8 mouse cellular contexts compared by ENCODE assay signal in the genomic region with DNA sequence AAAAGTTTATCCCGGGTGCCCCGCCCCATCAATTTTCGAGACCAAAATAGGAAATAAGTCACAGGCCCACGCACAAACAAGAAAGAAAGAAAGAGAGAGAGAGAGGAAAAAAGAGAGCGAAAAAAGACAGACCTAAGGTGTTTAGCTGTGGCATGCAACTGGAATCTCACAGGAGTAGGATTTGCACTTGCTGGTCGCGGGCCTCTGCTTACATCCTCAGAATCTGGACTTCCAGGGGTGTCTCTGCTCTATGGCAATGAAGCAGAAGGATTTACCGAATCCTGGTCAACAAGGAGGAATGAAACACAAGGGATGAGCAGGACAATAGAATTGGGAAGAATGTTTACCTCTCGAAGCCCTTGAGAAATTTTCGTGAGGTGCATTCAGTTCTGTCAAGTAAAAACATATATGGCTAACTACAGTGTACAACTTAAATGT. TPM values are rescaled to one million over a fixed set of nuclear protein-coding genes. Genes with fewer than 3 reads are reported as not detected.
A peak's percentile ranks its signal among the peaks of the same experiment; 100 is the strongest.
DNase-seq lines count a peak whose midpoint lies in the region; ATAC-seq and TF ChIP-seq lines count a peak whose summit lies in the region.

No protein-coding gene starts in this region.

- TF ChIP-seq CTCF in ES-Bruce4 (IDR thresholded peaks at IDR 0.05; ENCODE audit: low read depth, low read length) = no peak

- ATAC-seq in heart, embryonic 13.5 days (ENCODE audit: extremely low read depth, insufficient number of reproducible peaks, low FRiP score, low TSS enrichment) = no peak
- no peak for ATAC-seq in forebrain, embryonic 14.5 days

- peak overlapping the region; percentile 89 for H3K9ac ChIP-seq in heart, embryonic 13.5 days
- H3K9ac ChIP-seq in ES-Bruce4 (ENCODE audit: low read depth, poor library complexity, severe bottlenecking) = peak overlapping the region; percentile 97
- peak overlapping the region; percentile 90 for H3K9ac ChIP-seq in forebrain, embryonic 14.5 days (ENCODE audit: low read length)

- peaks cover 19% of the 10 kb centered on the region for H3K4me1 ChIP-seq in heart, embryonic 13.5 days
- no peaks in the 10 kb centered on the region for H3K4me1 ChIP-seq in ES-Bruce4 (ENCODE audit: control insufficient read depth, insufficient read depth, low read length)
- no peaks in the 10 kb centered on the region for H3K4me1 ChIP-seq in forebrain, embryonic 14.5 days (ENCODE audit: control insufficient read depth, insufficient read depth, low read length)

- 15% methylated on average over 10 of the region's 10 CpGs for WGBS in heart, embryonic 13.5 days
- WGBS in forebrain, embryonic 14.5 days = 11% methylated on average over 10 of the region's 10 CpGs
- 17% methylated on average over 9 of the region's 10 CpGs for WGBS in macrophage (ENCODE audit: missing documents)

- H3K4me3 ChIP-seq in heart, embryonic 13.5 days = peak overlapping the region; percentile 91
- H3K4me3 ChIP-seq in ES-Bruce4 (ENCODE audit: low read depth, low read length) (peak overlapping the region; percentile 96), macrophage (ENCODE audit: inconsistent target) (peak overlapping the region; percentile 81)
- H3K4me3 ChIP-seq in forebrain, embryonic 14.5 days (ENCODE audit: low read depth, low read length) = peak overlapping the region; percentile 78

- peak overlapping the region; percentile 92 for H3K4me2 ChIP-seq in heart, embryonic 13.5 days
- H3K4me2 ChIP-seq in forebrain, embryonic 14.5 days (ENCODE audit: low read length) = peak overlapping the region; percentile 63

- no peak for TF ChIP-seq EP300 in ES-Bruce4 (IDR thresholded peaks at IDR 0.05; ENCODE audit: insufficient read depth, low read depth, low read length)

- peak overlapping the region; percentile 93 for H3K27ac ChIP-seq in heart, embryonic 13.5 days (replicated peaks)
- peak overlapping the region; percentile 49 for H3K27ac ChIP-seq in ES-Bruce4 (ENCODE audit: insufficient read depth, low read length)
- H3K27ac ChIP-seq in forebrain, embryonic 14.5 days (ENCODE audit: low read depth, low read length) = peak overlapping the region; percentile 92; the same call in 1 of the 2 replicates
- peak overlapping the region; percentile 85 for H3K27ac ChIP-seq in macrophage

- H3K27me3 ChIP-seq in heart, embryonic 13.5 days (replicated peaks) = no peaks in the 10 kb centered on the region
- no peaks in the 10 kb centered on the region for H3K27me3 ChIP-seq in ES-Bruce4 (ENCODE audit: control insufficient read depth, insufficient read depth, low read length, poor library complexity, severe bottlenecking)
- H3K27me3 ChIP-seq in forebrain, embryonic 14.5 days (replicated peaks; ENCODE audit: control insufficient read depth, insufficient read depth, low read length) = no peaks in the 10 kb centered on the region

- H3K79me2 ChIP-seq in macrophage (ENCODE audit: inconsistent target) = peaks cover 10% of the 10 kb centered on the region; the same call in 1 of the 2 replicates

- TF ChIP-seq POLR2A in ES-Bruce4 (IDR thresholded peaks at IDR 0.05; ENCODE audit: insufficient read depth, low read length) = no peak

- H3K9me3 ChIP-seq in heart, embryonic 13.5 days = no peaks in the 10 kb centered on the region
- H3K9me3 ChIP-seq in ES-Bruce4 (replicated peaks; ENCODE audit: control insufficient read depth, insufficient read depth, low read length, poor library complexity, severe bottlenecking) = no peaks in the 10 kb centered on the region
- H3K9me3 ChIP-seq in forebrain, embryonic 14.5 days (replicated peaks; ENCODE audit: control insufficient read depth, low read length) = no peaks in the 10 kb centered on the region

- no peaks in the 10 kb centered on the region for H3K36me3 ChIP-seq in heart, embryonic 13.5 days
- no peaks in the 10 kb centered on the region for H3K36me3 ChIP-seq in ES-Bruce4 (ENCODE audit: control insufficient read depth, insufficient read depth, low read length, poor library complexity, severe bottlenecking)
- no peaks in the 10 kb centered on the region for H3K36me3 ChIP-seq in forebrain, embryonic 14.5 days (ENCODE audit: control insufficient read depth, insufficient read depth, low read length)
- H3K36me3 ChIP-seq in macrophage (ENCODE audit: inconsistent target) = no peaks in the 10 kb centered on the region

- DNase-seq in heart, adult 11 months = no peak
- DNase-seq in forebrain, embryonic 14.5 days (ENCODE audit: low spot score) = peak; percentile 15
- no peak for DNase-seq in right cerebral cortex, postnatal 25 days
- DNase-seq in thymus, adult 18-20 months = no peak
- DNase-seq in frontal cortex, postnatal 25 days (ENCODE audit: low spot score in 2 of 2) = no peak

RNA-seq across cellular contexts. Expression of gene Usp54, which starts 0.6 kb away (rescaled TPM):
- polyA plus RNA-seq in heart, embryonic 13.5 days (2015; fragmentation: Nextera tagmentation; extraction: Ambion mirVana) = 3.9 and 5.5 TPM in 2 replicates
- 21.4 and 22.3 TPM in 2 replicates for polyA plus RNA-seq in ES-Bruce4 (2011; ENCODE audit: insufficient read depth, insufficient read length, low read depth, missing spikeins)
- polyA plus RNA-seq in forebrain, embryonic 14.5 days (2014; fragmentation: Nextera tagmentation; extraction: Ambion mirVana) = 8.6 and 11.9 TPM in 2 replicates
- 10 to 100 TPM in 21 of 26 experiments, 1 to 10 TPM in 5; 8.4 to 19.6 (median 12.2) TPM for total RNA-seq in macrophage (2018; cell fraction: chromatin; rRNA removed)
- 1 to 10 TPM; 1.9 to 3.8 (median 2.7) TPM for total RNA-seq in macrophage (2018; cell fraction: cytosol; rRNA removed)
- total RNA-seq in macrophage (2018; cell fraction: nucleus; rRNA removed) = 10 to 100 TPM in 6 of 26 experiments, 1 to 10 TPM in 20; 3.9 to 13.7 (median 7.6) TPM
- polyA plus RNA-seq in macrophage (2018) = 2.2 to 2.9 TPM (median 2.5 TPM) in 3 replicates

RNA-seq across cellular contexts. Expression of gene Myoz1, which starts 14.9 kb away (rescaled TPM):
- polyA plus RNA-seq in heart, embryonic 13.5 days (2015; fragmentation: Nextera tagmentation; extraction: Ambion mirVana) = 14.3 and 19.2 TPM in 2 replicates
- not detected in 2 replicates for polyA plus RNA-seq in ES-Bruce4 (2011; ENCODE audit: insufficient read depth, insufficient read length, low read depth, missing spikeins)
- polyA plus RNA-seq in forebrain, embryonic 14.5 days (2014; fragmentation: Nextera tagmentation; extraction: Ambion mirVana) = 0.22 TPM in 1 of 2 replicates, not detected in the other
- total RNA-seq in macrophage (2018; cell fraction: chromatin; rRNA removed) = under 1 TPM in 1 of 26 experiments, not detected in 25; 0.79 TPM
- total RNA-seq in macrophage (2018; cell fraction: cytosol; rRNA removed) = 1 to 10 TPM in 5 of 26 experiments, under 1 TPM in 21; 0.29 to 1.3 (median 0.71) TPM
- 1 to 10 TPM in 4 of 26 experiments, under 1 TPM in 6, not detected in 16; 0.40 to 3.1 (median 0.87) TPM for total RNA-seq in macrophage (2018; cell fraction: nucleus; rRNA removed)
- 0.37 to 1.8 TPM (median 0.59 TPM) in 3 replicates for polyA plus RNA-seq in macrophage (2018)

RNA-seq across cellular contexts. Expression of gene Synpo2l, which starts 26.7 kb away (rescaled TPM):
- 131 and 134 TPM in 2 replicates for polyA plus RNA-seq in heart, embryonic 13.5 days (2015; fragmentation: Nextera tagmentation; extraction: Ambion mirVana)
- 6.1 and 7.0 TPM in 2 replicates for polyA plus RNA-seq in ES-Bruce4 (2011; ENCODE audit: insufficient read depth, insufficient read length, low read depth, missing spikeins)
- polyA plus RNA-seq in forebrain, embryonic 14.5 days (2014; fragmentation: Nextera tagmentation; extraction: Ambion mirVana) = 0.05 and 0.09 TPM in 2 replicates
- under 1 TPM in 2 of 26 experiments, not detected in 24; 0.24 to 0.27 TPM for total RNA-seq in macrophage (2018; cell fraction: chromatin; rRNA removed)
- total RNA-seq in macrophage (2018; cell fraction: cytosol; rRNA removed) = under 1 TPM in 12 of 26 experiments, not detected in 14; 0.03 to 0.06 (median 0.04) TPM
- under 1 TPM in 2 of 26 experiments, not detected in 24; 0.14 to 0.37 TPM for total RNA-seq in macrophage (2018; cell fraction: nucleus; rRNA removed)
- polyA plus RNA-seq in macrophage (2018) = not detected in 3 replicates

RNA-seq across cellular contexts. Expression of gene Sec24c, which starts 32.7 kb away (rescaled TPM):
- 68.8 and 69.5 TPM in 2 replicates for polyA plus RNA-seq in heart, embryonic 13.5 days (2015; fragmentation: Nextera tagmentation; extraction: Ambion mirVana)
- 133 and 140 TPM in 2 replicates for polyA plus RNA-seq in ES-Bruce4 (2011; ENCODE audit: insufficient read depth, insufficient read length, low read depth, missing spikeins)
- 64.9 and 75.4 TPM in 2 replicates for polyA plus RNA-seq in forebrain, embryonic 14.5 days (2014; fragmentation: Nextera tagmentation; extraction: Ambion mirVana)
- 100 to 1,000 TPM; 142 to 235 (median 175) TPM for total RNA-seq in macrophage (2018; cell fraction: chromatin; rRNA removed)
- total RNA-seq in macrophage (2018; cell fraction: cytosol; rRNA removed) = 10 to 100 TPM; 51.1 to 71.1 (median 61.4) TPM
- total RNA-seq in macrophage (2018; cell fraction: nucleus; rRNA removed) = 100 to 1,000 TPM in 10 of 26 experiments, 10 to 100 TPM in 16; 76.3 to 122 (median 96.9) TPM
- 43.0 to 56.3 TPM (median 51.3 TPM) in 3 replicates for polyA plus RNA-seq in macrophage (2018)

RNA-seq across cellular contexts. Expression of gene Fut11, which starts 53.3 kb away (rescaled TPM):
- 15.3 and 17.4 TPM in 2 replicates for polyA plus RNA-seq in heart, embryonic 13.5 days (2015; fragmentation: Nextera tagmentation; extraction: Ambion mirVana)
- polyA plus RNA-seq in ES-Bruce4 (2011; ENCODE audit: insufficient read depth, insufficient read length, low read depth, missing spikeins) (8.0 and 8.9 TPM in 2 replicates), macrophage (2018) (6.3 to 12.2 TPM (median 8.0 TPM) in 3 replicates)
- 13.1 and 15.1 TPM in 2 replicates for polyA plus RNA-seq in forebrain, embryonic 14.5 days (2014; fragmentation: Nextera tagmentation; extraction: Ambion mirVana)
- total RNA-seq in macrophage (2018; cell fraction: chromatin; rRNA removed) = 1 to 10 TPM in 25 of 26 experiments, under 1 TPM in 1; 1.00 to 9.2 (median 2.9) TPM
- 10 to 100 TPM in 6 of 26 experiments, 1 to 10 TPM in 20; 4.8 to 14.4 (median 8.4) TPM for total RNA-seq in macrophage (2018; cell fraction: cytosol; rRNA removed)
- total RNA-seq in macrophage (2018; cell fraction: nucleus; rRNA removed) = 10 to 100 TPM in 13 of 26 experiments, 1 to 10 TPM in 13; 4.7 to 21.4 (median 10.0) TPM

Comparison
In these comparisons a context has a peak if more than half of its experiments do, and no peak if none do; other contexts are left out.
1. RNA of gene Synpo2l, which starts 26.7 kb away (polyA plus RNA-seq): 131 to 134 TPM in heart, embryonic 13.5 days; 6.1 to 7.0 TPM in ES-Bruce4, 0.05 to 0.09 TPM in forebrain, embryonic 14.5 days and not detected in macrophage; every median in the first group is over 10 times any median in the second.
2. Peak in every context shown above with its lines, with median percentiles within 50 percentile points of each other: H3K27ac ChIP-seq, H3K4me3 ChIP-seq and H3K9ac ChIP-seq.